Mouse (Mus musculus) neural tube, embryonic 11.5 days (tissue): Measurements from ENCODE around the gene Xpr1. TPM values are rescaled to one million over a fixed set of nuclear protein-coding genes. Genes with fewer than 3 reads are reported as not detected.

Experiments
- microRNA-seq: library from miRNA; unstranded; fragments of <30 nt; microRNA quantifications from one replicate; pipeline ENCODE4, GENCODE M21; 2016
- polyA plus RNA-seq: library from polyadenylated mRNA; unstranded; fragments of >200 nt; fragmentation: Nextera tagmentation; extraction: Ambion mirVana; gene quantifications from 2 replicates; pipeline ENCODE4 v1.2.1, GENCODE M21; 2014

Xpr1 gene
- polyA plus RNA-seq, 1 experiment from 2014 or later: 15.0 TPM

Small RNAs within 50 kb of the gene (microRNA-seq; reads per million reads assigned to microRNA genes)
- gene Gm22569: not detected

Other genes with a start within 250 kb of the Xpr1 start
- 4.1 and 5.1 TPM in 2 replicates for gene BC034090, start 173.0 kb downstream of the Xpr1 start, polyA plus RNA-seq
- 72.3 and 82.6 TPM in 2 replicates for gene Acbd6, start 140.7 kb upstream of the Xpr1 start, polyA plus RNA-seq